Mouse (Mus musculus) forebrain, postnatal 0 days (tissue): Measurements from ENCODE around the gene Cd9. TPM values are rescaled to one million over a fixed set of nuclear protein-coding genes. Genes with fewer than 3 reads are reported as not detected.

ENCODE experiments used
- ATAC-seq: fragments of 200-750 bp; cut with Nextera tagmentation; 2 replicates; pipeline ENCODE4 v1.8.0; 2017; ENCODE audit warnings: mild to moderate bottlenecking, moderate library complexity
- DNase-seq: peaks from one replicate; pipeline ENCODE4 v3.0.0-alpha.2; 2015
- H3K27ac ChIP-seq: fragments of 300-500 bp; sonication (generic); 2 replicates; pipeline ENCODE4 v1.5.1; 2014; ENCODE audit warnings: low read depth, mild to moderate bottlenecking, antibody characterized with exemption, low read length, moderate library complexity, mixed read lengths
- H3K27me3 ChIP-seq: fragments of 300-500 bp; sonication (generic); 2 replicates; pipeline ENCODE4 v1.6.1; 2014; ENCODE audit warnings: mild to moderate bottlenecking, low read length, mixed read lengths; ENCODE audit not compliant: insufficient read depth
- H3K36me3 ChIP-seq: fragments of 300-500 bp; sonication (generic); 2 replicates; pipeline ENCODE4 v1.6.1; 2014; ENCODE audit warnings: mild to moderate bottlenecking, moderate library complexity; ENCODE audit not compliant: insufficient read depth
- H3K4me1 ChIP-seq: fragments of 300-500 bp; sonication (generic); 2 replicates; pipeline ENCODE4 v1.6.1; 2014; ENCODE audit warnings: antibody characterized with exemption; ENCODE audit not compliant: insufficient read depth
- H3K4me2 ChIP-seq: fragments of 300-500 bp; sonication (generic); 2 replicates; pipeline ENCODE4 v1.6.1; 2014; ENCODE audit warnings: low read depth, mild to moderate bottlenecking, moderate library complexity
- H3K4me3 ChIP-seq: fragments of 300-500 bp; sonication (generic); 2 replicates; pipeline ENCODE4 v1.5.1; 2014; ENCODE audit warnings: low read depth, low read length, mixed read lengths
- H3K9ac ChIP-seq: fragments of 300-500 bp; sonication (generic); 2 replicates; pipeline ENCODE4 v1.6.1; 2014; ENCODE audit warnings: mild to moderate bottlenecking
- H3K9me3 ChIP-seq: fragments of 300-500 bp; sonication (generic); 2 replicates; pipeline ENCODE4 v1.6.1; 2016; ENCODE audit warnings: low read length
- CTCF ChIP-seq: sonication (generic); IDR thresholded peaks from 2 replicates; pipeline ENCODE4 v1.5.1; 2016; ENCODE audit warnings: antibody characterized with exemption, control low read depth, low read depth
- WGBS: fragments of 180-500 bp; shearing (Covaris S2); extraction: QIAGEN DNeasy Blood & Tissue Kit; methylation state at CpG from one replicate; pipeline ENCODE4 v1.1.7; 2014; 5-methylcytosine and 5-hydroxymethylcytosine counted together
- polyA plus RNA-seq: library from polyadenylated mRNA; unstranded; fragments of >200 nt; fragmentation: Nextera tagmentation; extraction: Ambion mirVana; gene quantifications from 2 replicates; pipeline ENCODE4 v1.2.1, GENCODE M21; 2015
- total RNA-seq: library from RNA; depleted of rRNA; stranded (reverse); fragments of >200 nt; gene quantifications from 2 replicates; pipeline ENCODE4 v1.2.3, GENCODE M21; 2014; rRNA removed

Cd9 gene
- total RNA-seq (41.2 and 57.4 TPM in 2 replicates), polyA plus RNA-seq (125 and 140 TPM in 2 replicates)

DNA sequence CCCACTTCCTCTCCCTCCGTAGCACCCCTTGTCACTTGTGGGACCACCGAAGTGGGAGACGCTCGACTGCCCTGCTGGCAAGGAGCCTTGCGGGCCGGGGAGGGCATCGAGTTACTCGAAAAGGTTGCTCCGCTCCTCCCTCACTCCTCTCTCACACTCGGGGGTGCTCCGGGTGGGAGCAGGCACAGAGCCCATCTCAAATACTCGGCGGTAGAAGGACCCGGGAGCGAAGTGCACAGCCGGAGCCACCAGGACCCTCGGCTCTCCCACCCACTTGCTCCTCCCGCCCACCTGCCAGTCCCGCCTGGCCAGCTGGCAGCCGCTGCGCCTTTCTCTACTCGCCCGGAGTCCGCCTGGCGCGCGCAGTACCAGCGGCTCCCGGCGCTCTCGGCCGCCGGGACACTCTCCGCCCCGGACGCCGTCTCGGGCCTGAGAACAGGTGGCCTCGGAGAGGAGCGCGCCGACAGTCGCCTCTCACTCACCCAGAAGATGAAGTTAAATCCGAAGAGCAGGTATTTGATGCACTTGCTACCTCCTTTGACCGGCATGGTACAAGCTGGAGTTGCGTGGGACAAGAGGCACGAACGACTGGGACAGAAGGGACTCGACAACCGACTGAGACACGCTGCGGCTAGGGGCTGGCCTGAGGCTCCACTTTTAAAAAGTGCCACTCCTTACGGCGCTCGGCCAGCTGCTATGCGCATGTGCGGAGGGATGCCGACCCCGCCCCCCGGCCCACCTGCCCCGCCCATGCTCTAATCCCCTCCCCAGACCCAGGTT is at the start of gene Cd9:
Cd9 (minus strand) TSS at position 700 of the 780 bp plus-strand sequence.
- Histone ChIP-seq H3K9me3 (no peaks in the 10 kb centered on the region), H3K4me1 (0 out of 2 replicates have a peak, but pooled peaks cover 4% of the 10 kb centered on the region), H3K27me3 (peaks cover 4% of the 10 kb centered on the region; the same call in 1 of the 2 replicates), H3K4me2 (peak within 1 kb of the TSS; percentile 88), H3K9ac (peak within 1 kb of the TSS; percentile 66), H3K36me3 (no peaks in the 10 kb centered on the region), H3K27ac (peak within 1 kb of the TSS; percentile 62), H3K4me3 (peak within 1 kb of the TSS; percentile 60)
- no peak for TF ChIP-seq CTCF
- under 1% methylated on average over 61 of the region's 61 CpGs for WGBS
- DNase-seq: peak; percentile 74
- ATAC-seq: peak; percentile 86

DNA sequence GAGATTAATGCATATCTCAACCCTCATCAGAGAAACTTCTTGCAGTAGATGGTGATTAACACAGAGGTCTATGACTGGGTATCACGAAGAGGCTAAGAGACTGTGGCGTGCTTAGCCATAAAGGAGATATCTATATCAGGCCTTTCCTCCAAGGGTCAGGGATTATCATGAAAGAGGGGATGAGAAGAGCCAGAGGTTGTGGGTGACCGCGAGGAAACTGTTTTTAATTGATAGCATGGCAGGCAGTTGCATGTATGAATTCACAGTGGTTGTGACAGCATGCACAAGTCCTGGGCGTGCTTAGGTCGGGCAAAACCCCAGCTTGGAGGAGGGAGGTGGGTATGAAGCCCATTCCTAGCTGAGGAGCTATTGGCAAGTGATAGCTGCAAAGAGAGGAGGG is 46.7 kb upstream of the Cd9 start:
- WGBS: 83% methylated on average over 6 of the region's 6 CpGs
- no peaks in the 10 kb centered on the region for H3K36me3 ChIP-seq
- H3K27ac ChIP-seq: no peak overlapping the region
- H3K4me1 ChIP-seq: no peaks in the 10 kb centered on the region
- no peaks in the 10 kb centered on the region for H3K27me3 ChIP-seq
- TF ChIP-seq CTCF: no peak
- no peak for DNase-seq
- no peak overlapping the region for H3K4me2 ChIP-seq
- H3K9ac ChIP-seq: no peak overlapping the region
- no peak overlapping the region for H3K4me3 ChIP-seq
- no peaks in the 10 kb centered on the region for H3K9me3 ChIP-seq
- no peak for ATAC-seq

DNA sequence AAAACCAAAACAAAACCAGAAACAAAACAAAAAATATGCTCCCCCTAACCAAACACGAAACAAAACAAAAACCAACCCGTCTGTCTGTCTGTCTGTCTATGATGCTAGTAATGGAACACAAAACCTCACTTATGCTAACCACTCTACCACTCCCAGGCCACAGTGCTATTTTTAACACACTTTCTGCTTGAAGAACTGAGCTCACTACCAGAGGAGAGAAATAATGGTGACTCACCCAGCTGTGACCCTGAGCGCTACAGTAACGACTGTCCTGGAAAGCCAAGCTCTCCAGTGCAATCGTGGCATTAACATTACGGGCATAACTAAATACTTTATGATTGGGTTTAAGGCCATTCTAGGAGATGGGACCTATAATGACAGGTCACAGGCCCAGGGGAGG is 46.2 kb upstream of the Cd9 start:
- no peak overlapping the region for H3K4me3 ChIP-seq
- 94% methylated on average over 6 of the region's 6 CpGs for WGBS

DNA sequence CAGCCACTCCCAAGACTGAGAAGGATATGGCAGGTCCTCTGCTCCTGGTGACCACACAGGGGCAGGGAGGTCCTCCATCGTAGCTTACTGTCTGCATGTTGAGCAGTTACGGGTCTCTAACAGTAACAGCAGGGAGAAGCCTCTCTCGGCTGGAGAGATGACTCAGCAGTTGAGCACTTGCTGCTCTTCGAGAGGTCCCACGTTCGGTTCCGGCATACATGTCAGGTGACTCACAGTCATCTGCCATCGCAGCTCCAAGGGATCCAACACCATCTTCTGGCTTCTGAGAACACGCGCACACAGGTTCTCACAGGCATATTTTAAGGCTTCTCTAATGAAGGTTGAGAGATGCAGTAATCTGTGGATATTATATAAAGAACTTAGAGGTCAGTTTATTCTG is 45.6 kb upstream of the Cd9 start:
- Histone ChIP-seq H3K27ac (no peak overlapping the region), H3K9me3 (no peaks in the 10 kb centered on the region), H3K27me3 (no peaks in the 10 kb centered on the region), H3K4me2 (no peak overlapping the region), H3K4me1 (no peaks in the 10 kb centered on the region), H3K36me3 (no peaks in the 10 kb centered on the region), H3K9ac (no peak overlapping the region), H3K4me3 (no peak overlapping the region)
- WGBS: 92% methylated on average over 10 of the region's 10 CpGs
- no peak for DNase-seq
- no peak for TF ChIP-seq CTCF
- no peak for ATAC-seq

More for the DNA sequence above, 46.2 kb upstream of the Cd9 start:
- TF ChIP-seq CTCF: no peak
- Histone ChIP-seq H3K9ac (no peak overlapping the region), H3K36me3 (no peaks in the 10 kb centered on the region), H3K4me1 (no peaks in the 10 kb centered on the region), H3K4me2 (no peak overlapping the region), H3K27ac (no peak overlapping the region), H3K27me3 (no peaks in the 10 kb centered on the region), H3K9me3 (no peaks in the 10 kb centered on the region)
- DNase-seq (no peak), ATAC-seq (no peak)

DNA sequence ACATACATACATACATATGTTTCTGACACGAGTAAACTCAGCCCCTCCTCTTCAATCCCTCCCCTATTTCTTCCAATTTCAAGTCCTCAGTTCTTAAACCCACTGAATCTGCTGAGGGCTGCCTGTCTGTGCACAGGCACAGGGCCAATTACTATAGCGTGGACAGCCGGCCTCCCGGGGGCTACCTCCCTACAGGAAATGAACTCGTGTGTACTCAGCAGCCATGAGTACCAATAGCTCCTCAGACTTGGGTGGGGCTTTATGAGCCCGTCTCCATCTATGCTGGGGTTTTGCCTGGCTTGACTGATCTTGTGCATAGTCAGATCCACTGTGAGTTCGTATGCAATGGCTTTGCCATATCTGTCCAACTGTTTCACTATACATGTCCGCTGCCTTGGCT is 44.8 kb upstream of the Cd9 start:
- Histone ChIP-seq H3K27ac (no peak overlapping the region), H3K36me3 (no peaks in the 10 kb centered on the region), H3K4me3 (no peak overlapping the region), H3K9ac (no peak overlapping the region), H3K4me2 (no peak overlapping the region), H3K27me3 (no peaks in the 10 kb centered on the region), H3K4me1 (no peaks in the 10 kb centered on the region), H3K9me3 (no peaks in the 10 kb centered on the region)
- TF ChIP-seq CTCF: no peak
- ATAC-seq: no peak
- WGBS: 68% methylated on average over 8 of the region's 8 CpGs
- no peak for DNase-seq

DNA sequence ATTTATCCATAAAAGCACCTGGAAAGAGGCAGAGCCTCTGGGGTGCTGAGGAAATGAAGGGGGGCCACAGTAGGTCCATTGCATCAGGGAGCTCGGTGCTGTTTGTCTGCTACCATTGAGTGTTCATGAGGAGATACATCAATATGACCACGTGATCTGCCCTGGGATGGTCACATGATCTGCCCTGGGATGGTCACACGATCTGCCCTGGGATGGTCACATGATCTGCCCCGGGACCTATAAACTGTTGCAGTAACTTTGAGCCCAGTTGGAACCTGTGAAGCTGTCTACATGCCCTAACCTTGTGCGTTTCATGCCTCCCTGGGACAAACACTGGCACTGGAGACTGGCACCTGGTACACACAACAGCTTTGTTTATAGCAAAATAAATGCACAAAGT is 43.9 kb upstream of the Cd9 start:
- 0 out of 2 replicates have a peak, but pooled peaks cover 3% of the 10 kb centered on the region for H3K9me3 ChIP-seq
- no peak for TF ChIP-seq CTCF
- no peaks in the 10 kb centered on the region for H3K4me1 ChIP-seq
- no peak overlapping the region for H3K27ac ChIP-seq
- no peak for DNase-seq
- H3K36me3 ChIP-seq: no peaks in the 10 kb centered on the region
- H3K4me3 ChIP-seq: no peak overlapping the region
- no peak overlapping the region for H3K4me2 ChIP-seq
- WGBS: 88% methylated on average over 5 of the region's 5 CpGs
- no peak overlapping the region for H3K9ac ChIP-seq
- no peaks in the 10 kb centered on the region for H3K27me3 ChIP-seq
- ATAC-seq: no peak

DNA sequence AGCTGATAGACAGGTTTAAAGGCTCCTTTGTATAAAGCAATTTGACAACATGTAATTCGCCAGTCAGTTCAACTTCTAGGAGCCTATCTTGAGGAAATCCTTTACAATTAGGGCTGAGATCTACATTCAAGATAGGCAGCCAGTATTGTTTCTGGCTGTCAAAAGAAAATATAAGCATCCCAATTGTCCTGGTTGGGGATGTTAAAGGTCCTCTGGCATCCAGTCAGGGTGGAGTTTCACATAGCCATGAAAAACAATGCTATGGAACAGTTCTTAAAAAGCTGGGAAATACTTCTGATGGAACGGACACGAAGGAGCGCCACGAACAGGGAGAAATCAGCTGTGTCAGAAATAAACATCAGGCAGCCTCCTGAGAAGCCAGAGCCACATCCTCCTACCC is 40.4 kb upstream of the Cd9 start:
- Histone ChIP-seq H3K4me1 (no peaks in the 10 kb centered on the region), H3K4me3 (no peak overlapping the region), H3K36me3 (no peaks in the 10 kb centered on the region), H3K4me2 (no peak overlapping the region), H3K9me3 (0 out of 2 replicates have a peak, but pooled peaks cover 3% of the 10 kb centered on the region), H3K27me3 (no peaks in the 10 kb centered on the region), H3K9ac (no peak overlapping the region), H3K27ac (no peak overlapping the region)
- TF ChIP-seq CTCF: no peak
- no peak for ATAC-seq
- WGBS: 75% methylated on average over 5 of the region's 5 CpGs
- DNase-seq: no peak
